Comparison of ENCODE assay signal across 28 mouse cellular contexts in genomic region chr3:81530872-81531271, GRCm38 (mm10).
DNase-seq lines count a peak whose midpoint lies in the region; ATAC-seq and TF ChIP-seq lines count a peak whose summit lies in the region.
"Had no signal": no experiment of that assay in that cellular context is flagged by ENCODE, and none has a peak within 500 bp of the region (broad histone marks: within the 10 kb centered on the region; RNA-seq: fewer than 3 reads in every experiment).

No protein-coding gene starts in this region.

- H3K4me1 ChIP-seq in forebrain, postnatal 0 days (ENCODE audit: insufficient read depth) = no peaks in the 10 kb centered on the region
- H3K4me1 ChIP-seq in forebrain, embryonic 13.5 days = no peaks in the 10 kb centered on the region
- 0 out of 2 replicates have a peak, but pooled peaks cover 6% of the 10 kb centered on the region for H3K4me1 ChIP-seq in lung, embryonic 15.5 days
- H3K4me1 ChIP-seq in midbrain, embryonic 15.5 days = no peaks in the 10 kb centered on the region
- no peaks in the 10 kb centered on the region for H3K4me1 ChIP-seq in midbrain, embryonic 14.5 days (ENCODE audit: control insufficient read depth, insufficient read depth, low read length)
- H3K4me1 ChIP-seq in cortical plate, adult 2 months (ENCODE audit: control insufficient read depth, insufficient read depth, low read length) = peaks cover 4% of the 10 kb centered on the region; the same call in 1 of the 2 replicates
- H3K4me1 ChIP-seq: embryonic facial prominence, embryonic 13.5 days; embryonic facial prominence, embryonic 15.5 days; forebrain, embryonic 12.5 days; forebrain, embryonic 15.5 days had no signal

- DNase-seq in forebrain, postnatal 0 days = no peak
- DNase-seq in lung, postnatal 10 days = no peak
- no peak for DNase-seq in midbrain, embryonic 14.5 days
- DNase-seq: adrenal gland, adult 8-10 months; adrenal gland, postnatal 14 days; adrenal gland, postnatal 36 days; B cell, adult 2 months; cerebellum, adult 11-12 months; cerebellum, adult 2 months; cerebellum, adult 9-10 months; cerebellum, postnatal 10 days; cerebellum, postnatal 25 days; embryo, embryonic 11 days had no signal

- H3K27ac ChIP-seq in forebrain, postnatal 0 days (ENCODE audit: low read depth, low read length) = peak overlapping the region; percentile 70
- no peak overlapping the region for H3K27ac ChIP-seq in forebrain, embryonic 13.5 days
- peak overlapping the region; percentile 7; the same call in 1 of the 2 replicates for H3K27ac ChIP-seq in lung, embryonic 15.5 days
- no peak overlapping the region for H3K27ac ChIP-seq in midbrain, embryonic 15.5 days
- H3K27ac ChIP-seq in midbrain, embryonic 14.5 days (replicated peaks; ENCODE audit: low read depth, low read length) = no peak overlapping the region
- peak overlapping the region; percentile 29; the same call in 1 of the 2 replicates for H3K27ac ChIP-seq in cortical plate, adult 2 months (ENCODE audit: insufficient read depth, low read length)
- H3K27ac ChIP-seq: embryonic facial prominence, embryonic 13.5 days; embryonic facial prominence, embryonic 15.5 days; forebrain, embryonic 10.5 days; forebrain, embryonic 12.5 days; forebrain, embryonic 15.5 days had no signal

- H3K36me3 ChIP-seq in forebrain, postnatal 0 days (ENCODE audit: insufficient read depth) = no peaks in the 10 kb centered on the region
- H3K36me3 ChIP-seq in forebrain, embryonic 13.5 days (ENCODE audit: poor library complexity, severe bottlenecking) = no peaks in the 10 kb centered on the region
- no peaks in the 10 kb centered on the region for H3K36me3 ChIP-seq in lung, embryonic 15.5 days
- no peaks in the 10 kb centered on the region for H3K36me3 ChIP-seq in midbrain, embryonic 15.5 days (replicated peaks)
- H3K36me3 ChIP-seq in midbrain, embryonic 14.5 days (ENCODE audit: control insufficient read depth, insufficient read depth, low read length) = no peaks in the 10 kb centered on the region
- H3K36me3 ChIP-seq: embryonic facial prominence, embryonic 13.5 days; embryonic facial prominence, embryonic 15.5 days; forebrain, embryonic 10.5 days; forebrain, embryonic 12.5 days; forebrain, embryonic 15.5 days; G1E had no signal

- no peaks in the 10 kb centered on the region for H3K9me3 ChIP-seq in forebrain, postnatal 0 days (ENCODE audit: low read length)
- H3K9me3 ChIP-seq in forebrain, embryonic 13.5 days (replicated peaks) = no peaks in the 10 kb centered on the region
- no peaks in the 10 kb centered on the region for H3K9me3 ChIP-seq in lung, embryonic 15.5 days
- no peaks in the 10 kb centered on the region for H3K9me3 ChIP-seq in midbrain, embryonic 15.5 days
- no peaks in the 10 kb centered on the region for H3K9me3 ChIP-seq in midbrain, embryonic 14.5 days (ENCODE audit: control insufficient read depth, low read length)
- H3K9me3 ChIP-seq: embryonic facial prominence, embryonic 13.5 days; embryonic facial prominence, embryonic 15.5 days; forebrain, embryonic 10.5 days; forebrain, embryonic 12.5 days; forebrain, embryonic 15.5 days had no signal

- H3K4me2 ChIP-seq in forebrain, postnatal 0 days (ENCODE audit: low read depth) = no peak overlapping the region
- no peak overlapping the region for H3K4me2 ChIP-seq in forebrain, embryonic 13.5 days
- no peak overlapping the region for H3K4me2 ChIP-seq in lung, embryonic 15.5 days
- no peak overlapping the region for H3K4me2 ChIP-seq in midbrain, embryonic 15.5 days
- H3K4me2 ChIP-seq in midbrain, embryonic 14.5 days (ENCODE audit: low read length) = no peak overlapping the region
- H3K4me2 ChIP-seq: embryonic facial prominence, embryonic 13.5 days; embryonic facial prominence, embryonic 15.5 days; forebrain, embryonic 12.5 days; forebrain, embryonic 15.5 days had no signal

- H3K4me3 ChIP-seq in forebrain, postnatal 0 days (ENCODE audit: low read depth, low read length) = no peak overlapping the region
- no peak overlapping the region for H3K4me3 ChIP-seq in forebrain, embryonic 13.5 days
- H3K4me3 ChIP-seq in lung, embryonic 15.5 days = no peak overlapping the region
- H3K4me3 ChIP-seq in midbrain, embryonic 15.5 days = no peak overlapping the region
- no peak overlapping the region for H3K4me3 ChIP-seq in midbrain, embryonic 14.5 days (replicated peaks; ENCODE audit: low read depth, low read length)
- H3K4me3 ChIP-seq in cortical plate, adult 2 months (ENCODE audit: insufficient read depth, low read length) = no peak overlapping the region
- H3K4me3 ChIP-seq: embryonic facial prominence, embryonic 13.5 days; embryonic facial prominence, embryonic 15.5 days; erythroblast, embryonic 14.5 days; forebrain, embryonic 10.5 days; forebrain, embryonic 12.5 days; forebrain, embryonic 15.5 days had no signal

- H3K9ac ChIP-seq in forebrain, postnatal 0 days = no peak overlapping the region
- no peak overlapping the region for H3K9ac ChIP-seq in forebrain, embryonic 13.5 days
- H3K9ac ChIP-seq in lung, embryonic 15.5 days = no peak overlapping the region
- no peak overlapping the region for H3K9ac ChIP-seq in midbrain, embryonic 15.5 days
- no peak overlapping the region for H3K9ac ChIP-seq in midbrain, embryonic 14.5 days (replicated peaks; ENCODE audit: low read length)
- H3K9ac ChIP-seq: embryonic facial prominence, embryonic 13.5 days; embryonic facial prominence, embryonic 15.5 days; forebrain, embryonic 12.5 days; forebrain, embryonic 15.5 days had no signal

- no peak for TF ChIP-seq CTCF in forebrain, postnatal 0 days (IDR thresholded peaks at IDR 0.05; ENCODE audit: low read depth)
- TF ChIP-seq CTCF in cortical plate, adult 2 months (IDR thresholded peaks at IDR 0.05; ENCODE audit: extremely low read depth, insufficient read depth, low read length) = no peak

- no peak for TF ChIP-seq POLR2A in cortical plate, adult 2 months (IDR thresholded peaks at IDR 0.05; ENCODE audit: extremely low read depth, insufficient read depth, low read length)

- WGBS in forebrain, postnatal 0 days = 97% methylated on average over 1 of the region's 1 CpGs
- 91% methylated on average over 1 of the region's 1 CpGs for WGBS in forebrain, embryonic 13.5 days
- WGBS in lung, embryonic 15.5 days = 68% methylated on average over 1 of the region's 1 CpGs
- 91% methylated on average over 1 of the region's 1 CpGs for WGBS in midbrain, embryonic 15.5 days
- WGBS in midbrain, embryonic 14.5 days = 97% methylated on average over 1 of the region's 1 CpGs

- ATAC-seq in forebrain, postnatal 0 days = no peak
- no peak for ATAC-seq in forebrain, embryonic 13.5 days
- peak; percentile 59; the same call in 1 of the 2 replicates for ATAC-seq in lung, embryonic 15.5 days (ENCODE audit: borderline replicate concordance, extremely low read depth, low FRiP score, low TSS enrichment)
- peak; percentile 56; the same call in 1 of the 2 replicates for ATAC-seq in midbrain, embryonic 15.5 days (replicated peaks)
- ATAC-seq in midbrain, embryonic 14.5 days (ENCODE audit: low FRiP score, low TSS enrichment) = no peak
- ATAC-seq: activated CD4-positive, CD25-positive, alpha-beta regulatory T cell, adult 4 months; CD4-positive, CD25-positive, alpha-beta regulatory T cell, adult 4 months; forebrain, embryonic 15.5 days; Patski had no signal

- no peaks in the 10 kb centered on the region for H3K27me3 ChIP-seq in forebrain, postnatal 0 days (ENCODE audit: insufficient read depth, low read length)
- no peaks in the 10 kb centered on the region for H3K27me3 ChIP-seq in forebrain, embryonic 13.5 days
- H3K27me3 ChIP-seq in lung, embryonic 15.5 days = no peaks in the 10 kb centered on the region
- no peaks in the 10 kb centered on the region for H3K27me3 ChIP-seq in midbrain, embryonic 15.5 days (replicated peaks)
- H3K27me3 ChIP-seq in midbrain, embryonic 14.5 days (ENCODE audit: control insufficient read depth, insufficient read depth, low read length) = no peaks in the 10 kb centered on the region
- H3K27me3 ChIP-seq: CH12.LX; embryonic facial prominence, embryonic 13.5 days; embryonic facial prominence, embryonic 15.5 days; forebrain, embryonic 12.5 days; forebrain, embryonic 15.5 days; Patski had no signal

Comparison
In these comparisons a context has a peak if more than half of its experiments do, and no peak if none do; other contexts are left out.
1. ATAC-seq: peak in lung, embryonic 15.5 days (single experiment) and midbrain, embryonic 15.5 days (single experiment); none in forebrain, postnatal 0 days (single experiment), forebrain, embryonic 13.5 days (single experiment) and midbrain, embryonic 14.5 days (single experiment).
2. H3K27ac ChIP-seq: peak in forebrain, postnatal 0 days (single experiment), lung, embryonic 15.5 days (single experiment) and cortical plate, adult 2 months (single experiment); none in forebrain, embryonic 13.5 days (single experiment), midbrain, embryonic 15.5 days (single experiment) and midbrain, embryonic 14.5 days (single experiment).